Mouse (Mus musculus) myocyte (in vitro differentiated cells): ENCODE results near the gene Ugdh.

Source experiments
- POLR2A ChIP-seq: IDR thresholded peaks from one replicate; pipeline ENCODE4 v1.6.1; 2011; ENCODE audit warnings: low read depth, mild to moderate bottlenecking, control low read depth, moderate library complexity; ENCODE audit not compliant: insufficient read length
- REST ChIP-seq: IDR thresholded peaks from one replicate; pipeline ENCODE4 v1.6.1; 2011; ENCODE audit warnings: mild to moderate bottlenecking, control low read depth, moderate library complexity; ENCODE audit not compliant: insufficient read depth, insufficient read length
- TCF12 ChIP-seq: IDR thresholded peaks from one replicate; pipeline ENCODE4 v1.6.1; 2011; ENCODE audit warnings: mild to moderate bottlenecking, control low read depth; ENCODE audit not compliant: poor library complexity, insufficient read depth, severe bottlenecking

DNA sequence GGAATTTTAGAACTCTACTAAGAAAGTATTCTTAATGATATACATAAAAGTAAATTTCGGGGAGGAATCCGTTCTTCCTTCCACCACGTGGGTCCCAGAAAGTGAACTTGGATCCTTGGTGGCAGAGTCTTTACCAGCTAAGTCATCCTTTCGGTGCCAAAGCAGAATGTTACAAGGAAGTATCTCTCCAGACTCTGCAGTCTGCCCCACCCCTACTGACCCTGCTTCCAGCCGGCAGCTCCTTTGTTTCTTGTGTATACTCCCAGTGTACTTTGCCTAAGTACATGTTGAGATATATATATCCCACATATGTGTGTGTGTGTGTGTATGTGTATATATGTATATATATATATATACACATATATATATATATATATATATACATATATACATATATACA, 6.3 kb downstream of the Ugdh start:
- no peak for TF ChIP-seq REST
- TF ChIP-seq TCF12 = no peak
- TF ChIP-seq POLR2A = no peak
